Mouse (Mus musculus) 3T3-L1 (cell line): ENCODE results near the gene Rell1.
"Not testable (repeated sequence)": the region's sequence is repeated elsewhere in the genome, so short reads cannot be mapped to it uniquely, and the experiment has no call there.

Experiments
- DNase-seq: peaks from one replicate; pipeline ENCODE4 v3.0.0-alpha.2; 2015; ENCODE audit warnings: low read depth, low spot score

The Rell1 gene

DNA sequence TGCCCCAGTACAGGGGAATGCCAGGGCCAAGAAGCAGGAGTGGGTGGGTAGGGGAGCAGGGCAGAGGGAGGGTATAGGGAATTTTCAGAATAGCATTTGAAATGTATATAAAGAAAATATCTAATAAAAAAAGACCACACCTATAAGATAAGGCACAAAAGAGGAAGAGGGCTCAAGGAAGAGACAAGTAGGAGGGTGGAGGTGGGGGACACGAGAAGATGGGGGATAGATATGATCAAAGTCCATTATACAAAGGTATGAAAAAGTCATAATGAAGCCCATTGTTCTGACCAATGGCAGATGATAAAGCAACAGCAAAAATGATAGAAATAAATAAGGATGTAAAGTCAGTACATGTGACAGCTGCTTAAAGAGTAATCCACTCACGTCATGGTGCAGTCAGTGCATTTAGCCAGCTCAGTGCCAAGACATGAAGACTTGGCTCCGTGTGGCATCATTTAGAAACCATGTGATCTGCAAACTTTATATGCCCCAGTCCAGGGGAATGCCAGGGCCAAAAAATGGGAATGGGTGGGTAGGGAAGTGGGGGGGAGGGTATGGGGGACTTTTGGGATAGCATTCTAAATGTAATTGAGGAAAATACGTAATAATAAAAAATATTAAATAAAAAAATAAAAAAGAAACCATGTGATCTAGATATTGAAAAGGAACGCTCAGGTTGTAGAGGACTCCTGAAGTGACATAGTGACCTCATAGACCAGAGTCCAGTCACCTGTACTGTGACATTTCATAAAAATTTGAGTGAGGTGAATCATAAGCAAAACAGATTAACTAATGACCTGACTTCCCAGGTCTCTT is 71.5 kb downstream of the Rell1 start:
- DNase-seq: not testable (repeated sequence)

DNA sequence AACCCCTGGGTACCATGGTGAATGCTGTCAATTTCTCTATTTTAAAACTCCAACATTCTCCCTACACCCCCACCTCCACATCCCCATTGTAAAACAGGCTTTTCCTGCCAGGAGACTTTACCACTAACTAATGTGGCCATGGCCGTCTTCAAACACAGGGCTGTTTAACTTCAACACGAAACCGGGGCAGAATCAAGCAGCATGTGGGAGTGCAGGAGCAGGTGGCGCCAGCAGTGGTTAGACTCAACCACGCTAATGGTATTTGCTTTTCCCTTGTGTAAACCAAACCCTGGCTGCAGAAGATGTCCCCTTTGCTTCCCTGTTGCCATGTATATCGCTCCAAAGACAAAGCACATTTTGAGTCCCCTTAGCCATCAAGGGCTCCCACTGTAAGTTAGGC is 76.8 kb downstream of the Rell1 start:
- no peak for DNase-seq

DNA sequence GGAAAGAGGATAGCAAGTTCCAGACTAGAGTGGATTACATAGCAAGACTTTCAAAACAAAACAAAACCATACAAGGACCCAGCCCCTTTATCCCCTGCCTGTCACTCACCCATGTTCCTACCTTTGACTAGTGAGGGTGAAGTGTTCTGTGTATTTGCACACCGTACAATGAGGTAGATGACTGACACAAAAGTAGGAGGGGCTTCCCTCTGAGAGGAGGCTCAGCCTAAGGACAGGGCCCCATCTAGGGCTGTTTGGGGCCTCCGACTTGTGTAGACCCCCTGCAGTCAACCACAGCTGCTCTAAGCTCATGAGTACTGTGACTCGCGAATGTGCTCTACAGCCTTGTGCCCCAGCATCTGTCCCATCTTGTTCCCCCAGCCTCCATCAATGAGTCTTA is 77.5 kb downstream of the Rell1 start:
- no peak for DNase-seq

DNA sequence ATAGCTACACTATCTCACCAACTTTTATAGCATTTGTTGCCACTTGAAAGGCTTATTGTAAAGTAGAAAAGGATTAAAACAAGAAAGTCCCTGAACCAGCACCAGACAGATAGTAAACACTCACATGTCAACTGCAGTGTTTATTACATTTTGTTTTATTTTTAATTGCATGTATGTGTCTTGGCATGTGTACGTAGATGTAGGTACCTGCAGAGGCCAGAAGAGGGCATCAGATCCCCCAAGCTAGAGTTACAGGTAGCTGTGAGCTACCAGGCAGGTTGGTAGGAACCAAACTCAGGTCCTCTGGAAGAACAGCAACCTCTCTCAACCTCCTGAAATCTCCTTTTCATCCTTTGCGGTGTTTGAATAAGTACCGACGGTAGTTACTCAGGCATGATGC is 81.6 kb downstream of the Rell1 start:
- peak; percentile 20 for DNase-seq

DNA sequence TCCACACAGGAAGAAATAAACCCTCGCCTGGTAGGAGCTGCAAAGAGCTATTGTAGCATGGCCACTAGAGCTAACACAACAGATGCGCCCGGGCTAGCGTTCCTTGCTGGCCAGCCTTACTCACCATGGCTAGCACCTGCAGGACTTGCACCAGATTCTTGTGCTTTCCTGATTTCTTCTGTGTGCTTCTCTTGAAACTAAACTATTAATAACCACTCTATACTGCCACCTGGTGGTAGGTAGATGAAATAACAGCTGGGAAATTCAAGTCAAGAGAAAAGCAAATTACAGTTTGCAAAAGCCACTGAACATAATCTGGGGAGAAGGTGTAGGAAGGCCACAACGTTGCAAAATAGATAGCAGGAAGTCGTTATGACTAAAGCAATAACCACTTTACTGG is 82.0 kb downstream of the Rell1 start:
- DNase-seq: peak; percentile 62

DNA sequence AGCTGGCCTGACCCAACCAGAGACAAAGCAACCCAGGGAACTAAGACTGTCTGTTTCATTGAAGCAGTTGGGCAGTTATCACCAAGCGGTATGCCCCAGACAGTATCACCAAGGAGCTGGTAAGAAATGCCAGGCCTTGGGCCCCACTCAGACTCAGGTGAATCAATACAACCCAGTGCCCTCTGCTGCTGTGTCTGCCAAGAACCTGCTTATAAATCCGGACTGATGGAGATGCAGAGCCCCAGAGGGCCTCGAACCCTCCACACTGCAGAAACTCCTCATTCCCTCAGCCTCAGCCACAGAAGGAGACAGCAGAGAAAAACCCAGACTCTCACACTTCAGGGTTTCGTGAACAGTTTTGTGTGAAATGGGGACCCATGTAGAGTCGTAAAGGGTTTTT is 82.4 kb downstream of the Rell1 start:
- DNase-seq: no peak

DNA sequence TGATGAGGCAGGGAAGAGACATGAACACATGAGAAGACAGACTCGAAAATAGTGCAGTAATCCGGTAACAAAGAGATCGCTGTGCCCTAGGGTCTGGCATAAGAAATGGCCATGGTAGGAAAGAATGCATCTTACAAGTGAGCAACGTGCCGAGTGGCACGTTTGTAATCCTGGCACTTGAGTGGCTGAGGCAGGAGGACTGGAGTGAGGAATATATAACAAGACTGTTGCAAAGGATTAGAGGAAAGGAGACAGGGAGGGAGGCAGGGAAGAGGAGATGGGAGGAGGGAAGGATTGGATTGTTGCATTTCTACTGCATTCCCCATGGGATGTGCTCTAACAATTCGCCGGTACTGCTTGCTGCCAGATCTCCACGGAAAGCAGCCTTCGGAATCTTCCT is 89.7 kb downstream of the Rell1 start:
- DNase-seq: no peak

DNA sequence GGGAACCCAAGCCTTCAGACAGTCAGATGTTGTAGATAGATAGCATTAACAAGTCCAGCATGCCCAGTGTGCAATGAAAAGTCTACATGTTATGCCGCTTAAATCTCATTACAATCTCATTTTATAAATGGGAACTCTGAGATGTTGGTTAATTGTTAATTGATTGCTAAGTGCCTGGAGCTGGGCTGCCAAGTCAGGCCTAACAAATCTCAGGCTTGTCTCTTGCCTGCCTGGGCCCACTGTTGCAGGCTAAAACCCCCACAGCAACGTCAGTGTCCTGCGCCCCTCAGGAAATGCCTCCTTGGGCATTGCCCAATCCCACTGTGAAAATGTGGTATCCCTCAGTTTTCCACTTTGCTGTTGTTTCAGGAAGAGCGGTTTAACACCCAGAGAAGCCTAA is 92.6 kb downstream of the Rell1 start:
- DNase-seq: no peak

DNA sequence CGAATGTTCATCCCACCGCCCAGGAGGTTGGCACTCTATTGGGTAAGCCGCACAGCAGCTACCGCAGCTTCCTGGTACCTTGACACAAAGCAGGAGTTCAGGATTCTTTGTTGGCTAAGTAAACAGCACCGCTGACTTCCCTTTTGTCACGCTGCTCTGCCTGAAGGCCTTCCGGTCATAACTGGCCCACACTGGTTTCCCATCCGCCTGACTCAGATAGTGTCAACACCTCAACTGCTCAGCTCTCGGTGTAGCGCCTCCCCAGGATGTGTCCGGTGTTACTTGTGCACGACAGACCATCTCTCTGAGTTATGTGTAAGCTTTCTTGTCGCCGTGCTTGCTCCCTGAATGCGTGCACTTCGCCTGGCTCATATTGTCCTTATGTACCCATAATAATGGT is 93.8 kb downstream of the Rell1 start:
- DNase-seq: no peak

DNA sequence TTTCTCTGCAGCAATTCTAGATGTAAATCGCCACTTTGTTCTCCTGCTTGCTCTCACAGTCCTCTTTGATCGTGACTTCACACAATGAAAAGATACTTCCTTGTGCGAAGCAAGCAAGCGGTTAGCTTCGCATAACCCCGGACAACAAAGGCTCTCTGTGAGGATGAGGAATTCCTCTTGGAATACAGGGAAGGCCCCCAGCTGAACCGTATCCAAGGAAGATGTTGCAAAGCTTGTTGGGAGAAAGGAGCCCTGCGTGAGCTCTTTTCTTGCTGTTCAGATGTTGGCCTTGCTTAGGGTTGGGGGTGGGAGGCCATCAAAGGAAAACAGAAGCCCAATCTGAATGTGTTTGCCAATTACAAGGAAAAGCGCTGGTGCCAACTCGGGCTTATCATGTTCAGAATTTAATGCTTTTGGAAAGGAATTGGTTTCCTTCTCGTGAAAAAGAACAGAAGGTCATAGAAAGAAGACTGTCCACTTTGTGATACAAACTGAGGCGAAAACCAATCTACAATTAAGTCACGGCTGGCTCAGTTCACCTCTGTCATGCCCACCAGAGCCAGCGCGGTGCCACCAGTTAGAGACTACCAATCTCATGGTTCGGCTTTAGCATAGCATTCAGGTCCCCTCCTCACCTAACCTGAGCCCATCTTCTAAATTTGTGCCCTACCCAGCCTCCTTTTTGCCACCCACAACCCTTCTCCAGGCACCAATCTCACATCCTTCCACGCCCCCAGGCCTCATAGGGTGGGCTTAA is 96.3 kb downstream of the Rell1 start:
- no peak for DNase-seq

DNA sequence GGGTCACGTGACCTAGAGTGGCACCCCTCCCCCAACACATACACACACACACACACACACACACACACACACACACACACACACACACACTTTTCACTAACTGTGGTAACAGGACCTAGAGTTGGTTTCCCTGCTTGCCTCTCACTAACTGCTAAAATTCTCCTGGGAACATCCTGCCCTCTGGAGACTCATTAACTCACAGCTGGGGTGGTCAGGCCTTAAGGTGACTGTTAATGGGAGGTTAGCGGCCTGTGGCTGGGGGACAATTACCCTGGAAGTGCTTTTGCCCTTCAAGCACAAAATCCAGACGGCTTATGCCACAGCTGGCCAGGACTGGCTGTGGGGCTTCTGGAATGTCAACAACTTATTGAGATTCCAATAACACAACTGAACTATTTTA is 101.3 kb downstream of the Rell1 start:
- no peak for DNase-seq

DNA sequence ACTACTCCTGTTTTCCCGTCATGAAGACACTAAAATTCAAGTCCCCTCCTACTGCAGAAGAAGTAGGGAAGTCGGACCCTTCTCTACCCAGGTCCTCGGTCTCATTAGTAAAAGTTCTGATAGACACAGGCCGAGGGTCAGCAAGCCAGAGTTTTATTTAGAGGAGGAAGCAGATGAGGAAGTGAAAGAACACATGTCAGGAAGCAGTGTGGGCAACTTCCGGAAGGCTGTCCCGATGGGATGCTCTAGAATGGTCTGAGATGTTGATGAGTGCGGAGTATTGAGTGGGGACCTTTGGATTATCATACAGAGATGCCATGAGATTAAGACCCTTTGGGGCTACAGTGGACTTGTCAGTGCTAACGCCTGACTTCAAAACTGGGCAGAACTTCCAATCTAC is 109.8 kb downstream of the Rell1 start:
- no peak for DNase-seq
